In the genomic region with DNA sequence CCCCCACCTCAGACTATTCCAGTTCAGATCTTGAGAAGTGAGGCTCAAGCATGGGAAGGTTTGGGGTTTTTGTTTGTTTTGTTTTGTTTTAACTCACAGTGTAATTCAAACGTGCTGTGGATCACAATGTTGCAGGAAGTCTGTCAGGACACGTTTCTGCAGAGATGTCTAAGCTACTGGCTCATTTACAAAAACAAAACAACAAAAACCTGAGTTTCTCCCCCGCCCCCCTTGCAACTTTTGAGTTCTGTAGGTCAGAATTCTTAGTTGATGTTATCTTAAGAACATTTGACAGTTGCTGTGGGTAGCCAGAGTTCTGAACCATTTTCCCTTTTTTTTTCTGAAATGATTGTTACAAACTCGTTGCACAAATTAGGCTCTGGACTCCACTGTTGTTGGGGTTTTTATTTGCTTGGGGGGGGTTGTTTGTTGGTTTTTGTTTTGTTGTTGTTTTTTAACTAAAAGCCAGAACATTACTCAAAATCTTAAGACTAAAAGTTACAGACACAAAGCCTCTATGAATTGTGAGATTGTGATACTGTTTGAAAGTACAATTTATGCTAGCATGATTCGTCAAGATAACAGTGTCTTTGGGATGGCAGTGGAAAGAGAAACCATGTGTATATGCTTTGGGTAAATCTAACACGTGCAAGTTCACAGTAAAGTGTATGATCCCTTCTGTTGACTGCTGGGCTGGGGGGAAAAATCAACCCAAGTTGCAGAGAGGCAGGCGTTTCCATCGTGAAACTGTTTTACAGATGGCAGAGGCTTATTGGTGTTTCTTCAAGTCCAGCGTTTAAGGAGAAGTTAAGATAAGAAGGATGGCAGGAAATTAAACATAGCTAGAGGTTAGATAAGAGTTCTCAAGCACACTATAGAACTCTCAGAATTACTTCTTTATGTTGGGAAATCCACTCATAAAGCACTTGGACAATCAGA, we compare ENCODE assay signal across 8 mouse cellular contexts. TPM values are rescaled to one million over a fixed set of nuclear protein-coding genes. Genes with fewer than 3 reads are reported as not detected.
A peak's percentile ranks its signal among the peaks of the same experiment; 100 is the strongest.
DNase-seq lines count a peak whose midpoint lies in the region; ATAC-seq and TF ChIP-seq lines count a peak whose summit lies in the region.

No protein-coding gene starts in this region.

- no peak for TF ChIP-seq POLR2A in kidney, adult 2 months (IDR thresholded peaks at IDR 0.05; ENCODE audit: low read depth, low read length)

- H3K4me3 ChIP-seq in kidney, adult 2 months (ENCODE audit: insufficient read depth, low read depth, low read length) = peak overlapping the region; percentile 98
- H3K4me3 ChIP-seq in hindbrain, postnatal 0 days (ENCODE audit: low read length) = peak overlapping the region; percentile 48
- H3K4me3 ChIP-seq in midbrain, embryonic 15.5 days = peak overlapping the region; percentile 48

- H3K4me1 ChIP-seq in kidney, adult 2 months (ENCODE audit: control insufficient read depth, insufficient read depth, low read length) = no peaks in the 10 kb centered on the region
- H3K4me1 ChIP-seq in hindbrain, postnatal 0 days (ENCODE audit: insufficient read depth, low read length) = no peaks in the 10 kb centered on the region
- peaks cover 10% of the 10 kb centered on the region; the same call in 1 of the 2 replicates for H3K4me1 ChIP-seq in midbrain, embryonic 15.5 days

- ATAC-seq in hindbrain, postnatal 0 days = no peak
- no peak for ATAC-seq in midbrain, embryonic 15.5 days (replicated peaks)

- H3K36me3 ChIP-seq in kidney, adult 2 months (ENCODE audit: control insufficient read depth, insufficient read depth, low read length) = no peaks in the 10 kb centered on the region
- H3K36me3 ChIP-seq in hindbrain, postnatal 0 days (ENCODE audit: insufficient read depth, low read length) = no peaks in the 10 kb centered on the region
- no peaks in the 10 kb centered on the region for H3K36me3 ChIP-seq in midbrain, embryonic 15.5 days (replicated peaks)

- peak overlapping the region; percentile 45; the same call in 1 of the 2 replicates for H3K9ac ChIP-seq in hindbrain, postnatal 0 days (replicated peaks; ENCODE audit: low read length)
- peak overlapping the region; percentile 52 for H3K9ac ChIP-seq in midbrain, embryonic 15.5 days

- H3K9me3 ChIP-seq in hindbrain, postnatal 0 days (ENCODE audit: low read length) = no peaks in the 10 kb centered on the region
- no peaks in the 10 kb centered on the region for H3K9me3 ChIP-seq in midbrain, embryonic 15.5 days

- DNase-seq in kidney, adult 2 months = no peak
- no peak for DNase-seq in kidney, adult 18-20 months
- DNase-seq in MEL-GATA-1-ER (ENCODE audit: extremely low read depth, low read depth) = peak; percentile 57
- DNase-seq in hindbrain, postnatal 0 days (ENCODE audit: low spot score) = no peak
- DNase-seq in gastrocnemius, postnatal 25 days = no peak
- DNase-seq in retina, postnatal 1 day = no peak
- no peak for DNase-seq in right cerebral cortex, adult 18-20 months

- TF ChIP-seq CTCF in kidney, adult 2 months (conservative IDR thresholded peaks at IDR 0.05; ENCODE audit: insufficient read depth, insufficient read length, low read depth, low read length) = no peak
- TF ChIP-seq CTCF in hindbrain, postnatal 0 days (IDR thresholded peaks at IDR 0.05; ENCODE audit: low read depth) = no peak

- peak overlapping the region; percentile 70 for H3K27ac ChIP-seq in kidney, adult 2 months (ENCODE audit: insufficient read depth, low read depth, low read length)
- peak overlapping the region; percentile 74; the same call in 1 of the 2 replicates for H3K27ac ChIP-seq in hindbrain, postnatal 0 days
- peak overlapping the region; percentile 81 for H3K27ac ChIP-seq in midbrain, embryonic 15.5 days

- H3K4me2 ChIP-seq in hindbrain, postnatal 0 days (ENCODE audit: low read depth, low read length) = peak overlapping the region; percentile 58
- peak overlapping the region; percentile 47 for H3K4me2 ChIP-seq in midbrain, embryonic 15.5 days

- WGBS in kidney, adult 2 months = 10% methylated on average over 9 of the region's 9 CpGs
- 29% methylated on average over 9 of the region's 9 CpGs for WGBS in hindbrain, postnatal 0 days
- 26% methylated on average over 9 of the region's 9 CpGs for WGBS in midbrain, embryonic 15.5 days

- no peaks in the 10 kb centered on the region for H3K27me3 ChIP-seq in kidney, adult 2 months (replicated peaks; ENCODE audit: control insufficient read depth, insufficient read depth, low read length)
- no peaks in the 10 kb centered on the region for H3K27me3 ChIP-seq in hindbrain, postnatal 0 days (ENCODE audit: insufficient read depth, low read length)
- H3K27me3 ChIP-seq in midbrain, embryonic 15.5 days (replicated peaks) = no peaks in the 10 kb centered on the region; the same call in 1 of the 2 replicates

RNA-seq across cellular contexts. Expression of a gene that starts 0.8 kb away (rescaled TPM):
- 7.7 and 8.0 TPM in 2 replicates for polyA plus RNA-seq in kidney, adult 2 months (2012; rRNA removed)
- 4.9 and 10.0 TPM in 2 replicates for total RNA-seq in hindbrain, postnatal 0 days (2014; rRNA removed)
- 8.8 TPM in 2 replicates for polyA plus RNA-seq in hindbrain, postnatal 0 days (2015; fragmentation: Nextera tagmentation; extraction: Ambion mirVana)
- polyA plus RNA-seq in midbrain, embryonic 15.5 days (2015; fragmentation: Nextera tagmentation; extraction: Ambion mirVana) = 7.4 and 8.4 TPM in 2 replicates
- total RNA-seq in gastrocnemius, postnatal 25 days (2021) = 1 to 10 TPM in 1 of 2 experiments, under 1 TPM in 1; 0.87 to 1.3 TPM

Comparison
In these comparisons a context has a peak if more than half of its experiments do, and no peak if none do; other contexts are left out.
1. H3K4me3 ChIP-seq: peak in every context shown above with its lines; median percentile 98 in kidney, adult 2 months; 48 in hindbrain, postnatal 0 days; 48 in midbrain, embryonic 15.5 days.